Comparison of ENCODE assay signal across 8 mouse cellular contexts in the genomic region with DNA sequence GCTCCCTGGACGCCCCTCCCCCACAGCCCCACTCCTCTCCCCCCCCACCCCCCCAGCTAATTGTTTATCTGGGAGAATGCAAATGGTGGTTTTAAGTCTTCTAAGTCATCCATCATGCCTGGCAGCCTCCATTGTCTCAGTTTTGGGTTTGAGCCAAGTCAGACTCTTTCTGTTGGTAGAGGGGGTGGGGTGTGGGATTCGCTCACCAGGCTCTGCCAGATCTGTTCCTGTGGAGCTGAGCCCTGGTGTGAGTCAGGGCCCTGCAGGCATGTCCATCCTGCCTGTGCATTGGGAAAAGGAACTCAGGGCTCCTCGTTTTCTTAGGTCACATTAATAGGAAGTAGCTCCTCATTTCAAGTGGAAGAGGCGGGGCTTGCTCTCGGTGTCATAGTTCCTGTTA.
DNase-seq lines count a peak whose midpoint lies in the region; ATAC-seq and TF ChIP-seq lines count a peak whose summit lies in the region.

No protein-coding gene starts in this region.

- H3K27ac ChIP-seq in intestine, embryonic 16.5 days (ENCODE audit: low read length) = peak overlapping the region; percentile 84
- peak overlapping the region; percentile 68 for H3K27ac ChIP-seq in limb, embryonic 11.5 days (replicated peaks; ENCODE audit: low read depth, low read length)
- peak overlapping the region; percentile 71 for H3K27ac ChIP-seq in midbrain, embryonic 10.5 days (replicated peaks)
- H3K27ac ChIP-seq in stomach, postnatal 0 days (replicated peaks) = peak overlapping the region; percentile 41

- H3K9me3 ChIP-seq in intestine, embryonic 16.5 days (ENCODE audit: control insufficient read depth, low read length) = no peaks in the 10 kb centered on the region
- no peaks in the 10 kb centered on the region for H3K9me3 ChIP-seq in limb, embryonic 11.5 days (ENCODE audit: control insufficient read depth, low read length)
- no peaks in the 10 kb centered on the region for H3K9me3 ChIP-seq in midbrain, embryonic 10.5 days (replicated peaks)
- no peaks in the 10 kb centered on the region for H3K9me3 ChIP-seq in stomach, postnatal 0 days (ENCODE audit: control insufficient read depth, low read length)

- peak; percentile 96 for DNase-seq in MN1 (ENCODE audit: low spot score)
- peak; percentile 74 to 83 for DNase-seq in adrenal gland, postnatal 36 days
- DNase-seq in forelimb bud, embryonic 11.5 days (ENCODE audit: low read depth, low spot score) = peak; percentile 77
- peak; percentile 74 for DNase-seq in limb, embryonic 11.5 days (ENCODE audit: low spot score)
- peak; percentile 80 for DNase-seq in midbrain, embryonic 10.5 days (ENCODE audit: low spot score)
- peak; percentile 87 for DNase-seq in stomach, postnatal 0 days (ENCODE audit: low spot score)
- no peak for DNase-seq in thymus, postnatal 4 days

- WGBS in intestine, embryonic 16.5 days = 2% methylated on average over 5 of the region's 5 CpGs
- 4% methylated on average over 5 of the region's 5 CpGs for WGBS in limb, embryonic 11.5 days
- WGBS in midbrain, embryonic 10.5 days = 4% methylated on average over 5 of the region's 5 CpGs
- 2% methylated on average over 5 of the region's 5 CpGs for WGBS in stomach, postnatal 0 days

- H3K27me3 ChIP-seq in intestine, embryonic 16.5 days (replicated peaks; ENCODE audit: control insufficient read depth, insufficient read depth, low read length) = no peaks in the 10 kb centered on the region
- no peaks in the 10 kb centered on the region for H3K27me3 ChIP-seq in limb, embryonic 11.5 days (ENCODE audit: control insufficient read depth, insufficient read depth, low read length)
- H3K27me3 ChIP-seq in midbrain, embryonic 10.5 days (ENCODE audit: low read depth, poor library complexity, severe bottlenecking) = peaks cover 13% of the 10 kb centered on the region; the same call in 1 of the 2 replicates
- no peaks in the 10 kb centered on the region for H3K27me3 ChIP-seq in stomach, postnatal 0 days (ENCODE audit: control insufficient read depth, insufficient read depth, low read length)

- H3K4me2 ChIP-seq in intestine, embryonic 16.5 days (ENCODE audit: low read depth, low read length) = peak overlapping the region; percentile 37
- H3K4me2 ChIP-seq in limb, embryonic 11.5 days (ENCODE audit: low read depth, severe bottlenecking) = peak overlapping the region; percentile 25; the same call in 1 of the 2 replicates
- H3K4me2 ChIP-seq in stomach, postnatal 0 days (replicated peaks; ENCODE audit: low read depth) = peak overlapping the region; percentile 11

- H3K9ac ChIP-seq in intestine, embryonic 16.5 days (ENCODE audit: low read depth, low read length) = no peak overlapping the region
- H3K9ac ChIP-seq in limb, embryonic 11.5 days (ENCODE audit: low read length) = no peak overlapping the region
- no peak overlapping the region for H3K9ac ChIP-seq in stomach, postnatal 0 days (ENCODE audit: low read length)

- peaks cover 51% of the 10 kb centered on the region for H3K4me1 ChIP-seq in intestine, embryonic 16.5 days (ENCODE audit: control insufficient read depth, insufficient read depth, low read length)
- peaks cover 73% of the 10 kb centered on the region for H3K4me1 ChIP-seq in limb, embryonic 11.5 days (ENCODE audit: control insufficient read depth, insufficient read depth, low read length)
- H3K4me1 ChIP-seq in midbrain, embryonic 10.5 days = peaks cover 90% of the 10 kb centered on the region
- peaks cover 22% of the 10 kb centered on the region for H3K4me1 ChIP-seq in stomach, postnatal 0 days (replicated peaks; ENCODE audit: control insufficient read depth, insufficient read depth)

- H3K36me3 ChIP-seq in intestine, embryonic 16.5 days (ENCODE audit: control insufficient read depth, insufficient read depth, low read length) = no peaks in the 10 kb centered on the region
- H3K36me3 ChIP-seq in limb, embryonic 11.5 days (ENCODE audit: control insufficient read depth, insufficient read depth, low read length) = no peaks in the 10 kb centered on the region
- no peaks in the 10 kb centered on the region for H3K36me3 ChIP-seq in midbrain, embryonic 10.5 days
- H3K36me3 ChIP-seq in stomach, postnatal 0 days (ENCODE audit: control insufficient read depth, insufficient read depth, low read length) = no peaks in the 10 kb centered on the region

- no peak for TF ChIP-seq CTCF in stomach, postnatal 0 days (IDR thresholded peaks at IDR 0.05; ENCODE audit: low read depth)

- ATAC-seq in intestine, embryonic 16.5 days = peak; percentile 27
- no peak; the same call in 1 of the 2 replicates for ATAC-seq in limb, embryonic 11.5 days (ENCODE audit: insufficient number of reproducible peaks, low FRiP score, low TSS enrichment, low read depth)
- ATAC-seq in stomach, postnatal 0 days (ENCODE audit: low FRiP score, low TSS enrichment) = peak; percentile 87

- peak; percentile 31 for TF ChIP-seq EP300 in stomach, postnatal 0 days (optimal IDR thresholded peaks at IDR 0.05)

- peak overlapping the region; percentile 23 for H3K4me3 ChIP-seq in intestine, embryonic 16.5 days (ENCODE audit: low read length)
- H3K4me3 ChIP-seq in limb, embryonic 11.5 days (ENCODE audit: low read depth, low read length) = no peak overlapping the region
- H3K4me3 ChIP-seq in midbrain, embryonic 10.5 days = peak overlapping the region; percentile 37
- no peak overlapping the region for H3K4me3 ChIP-seq in stomach, postnatal 0 days (ENCODE audit: low read depth, low read length)

Comparison
In these comparisons a context has a peak if more than half of its experiments do, and no peak if none do; other contexts are left out.
1. H3K4me3 ChIP-seq: peak in intestine, embryonic 16.5 days (single experiment) and midbrain, embryonic 10.5 days (single experiment); none in limb, embryonic 11.5 days (single experiment) and stomach, postnatal 0 days (single experiment).
2. Peak in every context shown above with its lines, with median percentiles within 50 percentile points of each other: H3K27ac ChIP-seq and H3K4me2 ChIP-seq.